Mouse (Mus musculus): Measurements from ENCODE around the gene Rnf149.

GRCm38 (mm10) chr1:39618524-39618923 lies 41.3 kb upstream of the Rnf149 start:
- TF ChIP-seq CTCF (IDR thresholded peaks at IDR 0.05; ENCODE audit: borderline replicate concordance, insufficient read depth, low read length) = no peak
- no peak for TF ChIP-seq POLR2A (IDR thresholded peaks at IDR 0.05; ENCODE audit: low read depth, low read length)

Data from embryonic fibroblast, embryonic 13.5 days (primary cell).